In the genomic region with DNA sequence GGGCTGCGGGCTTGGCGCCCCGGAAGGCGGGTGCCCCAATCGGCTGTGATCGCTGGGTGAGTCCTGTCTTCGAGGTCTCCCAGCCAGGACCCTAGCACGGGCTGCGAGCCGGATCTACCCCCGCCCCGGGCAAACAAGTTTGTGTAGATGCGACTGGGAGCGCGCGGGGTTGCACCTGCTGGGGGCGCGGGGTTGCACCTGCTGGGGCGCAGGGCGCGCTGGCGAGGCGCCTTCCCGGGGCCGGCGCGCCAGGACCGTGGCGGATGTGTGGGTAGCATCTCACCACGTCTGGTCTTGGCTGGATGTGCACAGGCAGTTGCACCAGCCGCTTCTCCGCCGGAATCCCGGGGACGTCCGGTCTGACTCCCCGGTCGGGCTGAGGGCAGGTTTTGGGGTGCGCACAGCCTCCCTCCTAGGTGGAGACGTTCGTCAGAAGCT, we compare ENCODE assay signal across 8 mouse cellular contexts. TPM values are rescaled to one million over a fixed set of nuclear protein-coding genes. Genes with fewer than 3 reads are reported as not detected.
A peak's percentile ranks its signal among the peaks of the same experiment; 100 is the strongest.
DNase-seq lines count a peak whose midpoint lies in the region; ATAC-seq and TF ChIP-seq lines count a peak whose summit lies in the region.

No protein-coding gene starts in this region.

- H3K4me1 ChIP-seq in embryonic facial prominence, embryonic 11.5 days (ENCODE audit: control insufficient read depth, insufficient read depth, low read length): no peaks in the 10 kb centered on the region
- H3K4me1 ChIP-seq in hindbrain, embryonic 11.5 days (replicated peaks; ENCODE audit: control insufficient read depth, insufficient read depth, low read length): peaks cover 11% of the 10 kb centered on the region; the same call in 1 of the 2 replicates
- H3K4me1 ChIP-seq in liver, embryonic 16.5 days (ENCODE audit: control insufficient read depth, low read depth, low read length): no peaks in the 10 kb centered on the region
- H3K4me1 ChIP-seq in small intestine, adult 2 months (ENCODE audit: control insufficient read depth, insufficient read depth, insufficient read length, low read length): no peaks in the 10 kb centered on the region; the same call in 1 of the 2 replicates

- peak; percentile 12; the same call in 1 of the 2 replicates for ATAC-seq in embryonic facial prominence, embryonic 11.5 days (replicated peaks; ENCODE audit: insufficient number of reproducible peaks, low FRiP score, low TSS enrichment, low read depth)
- ATAC-seq in hindbrain, embryonic 11.5 days (ENCODE audit: low FRiP score): peak; percentile 50
- ATAC-seq in liver, embryonic 16.5 days (ENCODE audit: low read depth): no peak

- no peaks in the 10 kb centered on the region for H3K9me3 ChIP-seq in embryonic facial prominence, embryonic 11.5 days (replicated peaks; ENCODE audit: control insufficient read depth, low read length)
- H3K9me3 ChIP-seq in hindbrain, embryonic 11.5 days (ENCODE audit: control insufficient read depth, low read length): no peaks in the 10 kb centered on the region
- no peaks in the 10 kb centered on the region for H3K9me3 ChIP-seq in liver, embryonic 16.5 days (replicated peaks; ENCODE audit: control insufficient read depth, low read length)

- under 1% methylated on average over 39 of the region's 41 CpGs for WGBS in embryonic facial prominence, embryonic 11.5 days
- under 1% methylated on average over 40 of the region's 41 CpGs for WGBS in hindbrain, embryonic 11.5 days
- WGBS in liver, embryonic 16.5 days (ENCODE audit: insufficient replicate concordance): 1% methylated on average over 41 of the region's 41 CpGs
- WGBS in small intestine, adult 2 months: 2% methylated on average over 41 of the region's 41 CpGs

- H3K4me3 ChIP-seq in layer of hippocampus, adult 2 months: peak overlapping the region; percentile 80
- H3K4me3 ChIP-seq in embryonic facial prominence, embryonic 11.5 days (ENCODE audit: low read depth, low read length): peak overlapping the region; percentile 58
- peak overlapping the region; percentile 85 for H3K4me3 ChIP-seq in hindbrain, embryonic 11.5 days (ENCODE audit: low read depth, low read length)
- H3K4me3 ChIP-seq in liver, embryonic 16.5 days (ENCODE audit: low read depth, low read length): peak overlapping the region; percentile 38
- H3K4me3 ChIP-seq in small intestine, adult 2 months (ENCODE audit: low read depth, low read length): peak overlapping the region; percentile 58

- peak overlapping the region; percentile 99 for H3K27ac ChIP-seq in layer of hippocampus, adult 2 months
- H3K27ac ChIP-seq in embryonic facial prominence, embryonic 11.5 days (replicated peaks; ENCODE audit: low read depth, low read length): no peak overlapping the region
- peak overlapping the region; percentile 65 for H3K27ac ChIP-seq in hindbrain, embryonic 11.5 days (ENCODE audit: low read depth, low read length)
- H3K27ac ChIP-seq in liver, embryonic 16.5 days (ENCODE audit: low read length): no peak overlapping the region
- no peak overlapping the region for H3K27ac ChIP-seq in small intestine, adult 2 months (ENCODE audit: insufficient read depth, low read depth, low read length)

- peak overlapping the region; percentile 66 for H3K9ac ChIP-seq in embryonic facial prominence, embryonic 11.5 days (replicated peaks; ENCODE audit: low read length)
- H3K9ac ChIP-seq in hindbrain, embryonic 11.5 days (ENCODE audit: low read depth, low read length): peak overlapping the region; percentile 89
- H3K9ac ChIP-seq in liver, embryonic 16.5 days (ENCODE audit: low read depth, low read length): no peak overlapping the region

- no peak for DNase-seq in layer of hippocampus, adult 2 months (ENCODE audit: low spot score in 2 of 2)
- DNase-seq in layer of hippocampus, adult 11-12 months (ENCODE audit: low spot score): no peak
- peak; percentile 11 for DNase-seq in embryonic facial prominence, embryonic 11.5 days (ENCODE audit: low spot score)
- DNase-seq in hindbrain, embryonic 11.5 days (ENCODE audit: low spot score): no peak
- no peak for DNase-seq in ovary, postnatal 36 days (ENCODE audit: low spot score)
- DNase-seq in left cerebral cortex, adult 11 months (ENCODE audit: low spot score): no peak

- peak overlapping the region; percentile 93 for H3K4me2 ChIP-seq in embryonic facial prominence, embryonic 11.5 days (ENCODE audit: low read depth, low read length)
- peak overlapping the region; percentile 90 for H3K4me2 ChIP-seq in hindbrain, embryonic 11.5 days (replicated peaks; ENCODE audit: low read depth, low read length)
- peak overlapping the region; percentile 52 for H3K4me2 ChIP-seq in liver, embryonic 16.5 days (ENCODE audit: low read depth, low read length)

- peaks cover 22% of the 10 kb centered on the region for H3K27me3 ChIP-seq in embryonic facial prominence, embryonic 11.5 days (ENCODE audit: control insufficient read depth, insufficient read depth, low read length)
- H3K27me3 ChIP-seq in hindbrain, embryonic 11.5 days (ENCODE audit: control insufficient read depth, insufficient read depth, low read length): no peaks in the 10 kb centered on the region
- H3K27me3 ChIP-seq in liver, embryonic 16.5 days (ENCODE audit: control insufficient read depth, insufficient read depth, low read depth, low read length): peaks cover 24% of the 10 kb centered on the region
- H3K27me3 ChIP-seq in small intestine, adult 2 months (ENCODE audit: control insufficient read depth, insufficient read depth, low read length): 0 out of 2 replicates have a peak, but pooled peaks cover 9% of the 10 kb centered on the region

- H3K36me3 ChIP-seq in embryonic facial prominence, embryonic 11.5 days (replicated peaks; ENCODE audit: control insufficient read depth, insufficient read depth, low read depth, low read length): no peaks in the 10 kb centered on the region
- H3K36me3 ChIP-seq in hindbrain, embryonic 11.5 days (ENCODE audit: control insufficient read depth, insufficient read depth, low read length): no peaks in the 10 kb centered on the region
- no peaks in the 10 kb centered on the region for H3K36me3 ChIP-seq in liver, embryonic 16.5 days (ENCODE audit: control insufficient read depth, insufficient read depth)
- H3K36me3 ChIP-seq in small intestine, adult 2 months (ENCODE audit: control insufficient read depth, insufficient read depth, low read length): no peaks in the 10 kb centered on the region

- no peak for TF ChIP-seq CTCF in layer of hippocampus, adult 2 months (conservative IDR thresholded peaks at IDR 0.05)
- no peak for TF ChIP-seq CTCF in small intestine, adult 2 months (IDR thresholded peaks at IDR 0.05; ENCODE audit: extremely low read depth, insufficient read length, insufficient replicate concordance, low read depth, low read length)

- no peak for TF ChIP-seq POLR2A in small intestine, adult 2 months (IDR thresholded peaks at IDR 0.05; ENCODE audit: low read depth, low read length)

RNA-seq across cellular contexts. Expression of a gene that starts 1.5 kb away (rescaled TPM):
- total RNA-seq in layer of hippocampus, adult 2 months (2021): 100 to 1,000 TPM; 111 to 114 TPM
- 5.0 and 7.1 TPM in 2 replicates for polyA plus RNA-seq in embryonic facial prominence, embryonic 11.5 days (2014; fragmentation: Nextera tagmentation; extraction: Ambion mirVana)
- 31.8 and 40.5 TPM in 2 replicates for polyA plus RNA-seq in hindbrain, embryonic 11.5 days (2014; fragmentation: Nextera tagmentation; extraction: Ambion mirVana)
- 0.15 and 0.25 TPM in 2 replicates for polyA plus RNA-seq in liver, embryonic 16.5 days (2015; fragmentation: Nextera tagmentation; extraction: Ambion mirVana)
- 1.2 and 2.9 TPM in 2 replicates for polyA plus RNA-seq in small intestine, adult 2 months (2012; rRNA removed)

Comparison
In these comparisons a context has a peak if more than half of its experiments do, and no peak if none do; other contexts are left out.
1. H3K27ac ChIP-seq: peak in layer of hippocampus, adult 2 months (single experiment) and hindbrain, embryonic 11.5 days (single experiment); none in embryonic facial prominence, embryonic 11.5 days (single experiment), liver, embryonic 16.5 days (single experiment) and small intestine, adult 2 months (single experiment).
2. Peak in every context shown above with its lines, with median percentiles within 50 percentile points of each other: H3K4me3 ChIP-seq and H3K4me2 ChIP-seq.